Mouse (Mus musculus) liver, embryonic 14.5 days (tissue): Measurements from ENCODE around the gene Tec.
A peak's percentile ranks its signal among the peaks of the same experiment; 100 is the strongest.

Source experiments
- CTCF ChIP-seq: IDR thresholded peaks from 2 replicates; pipeline ENCODE4 v1.5.1; 2016; ENCODE audit warnings: antibody characterized with exemption, low read depth, control low read depth
- EP300 ChIP-seq: IDR thresholded peaks from 2 replicates; pipeline ENCODE4 v1.6.1; 2016; ENCODE audit warnings: antibody characterized with exemption, low read depth

- peak; percentile 85 for TF ChIP-seq CTCF
- TF ChIP-seq EP300: no peak
Observed at GRCm38 (mm10) chr5:72891534-72891933, 23.3 kb upstream of the Tec start.
